Mouse (Mus musculus) brain, embryonic 14.5 days (tissue): ENCODE data around the gene Slc27a4.

Experiments used
- CTCF ChIP-seq: fragments of 200-500 bp; IDR thresholded peaks from 2 replicates; pipeline ENCODE4 v1.5.1; 2012; ENCODE audit warnings: inconsistent platforms, mild to moderate bottlenecking, moderate library complexity, borderline replicate concordance; ENCODE audit not compliant: insufficient read depth, insufficient read length; ENCODE audit errors: extremely low read depth
- POLR2A ChIP-seq: fragments of 200-500 bp; IDR thresholded peaks from 2 replicates; pipeline ENCODE4 v1.6.1; 2012; ENCODE audit warnings: mild to moderate bottlenecking, inconsistent platforms, borderline replicate concordance; ENCODE audit not compliant: poor library complexity, insufficient read depth, insufficient read length, severe bottlenecking; ENCODE audit errors: extremely low read depth

DNA sequence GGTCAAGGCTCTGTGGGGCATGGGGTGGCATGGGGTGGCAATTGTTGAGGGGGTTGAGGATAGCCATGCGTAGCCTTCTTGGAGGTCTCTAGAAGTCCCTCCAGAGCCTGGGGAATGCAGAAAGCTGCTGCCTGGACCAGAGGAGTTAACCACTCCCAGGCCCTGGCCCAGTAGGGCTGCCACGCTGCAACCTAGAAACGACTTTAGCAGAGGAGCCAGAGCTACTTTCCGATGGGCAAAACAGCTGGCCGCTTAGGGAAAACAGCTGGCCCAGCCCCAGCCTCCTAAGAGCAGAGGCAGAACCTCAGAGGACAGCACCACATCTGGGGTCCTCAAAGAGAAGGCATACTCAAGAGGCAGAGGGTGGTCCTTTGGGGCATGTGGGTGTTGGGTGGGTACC lies 55.5 kb downstream of the Slc27a4 start:
- no peak for TF ChIP-seq POLR2A
- no peak for TF ChIP-seq CTCF
